Comparison of ENCODE assay signal across 9 mouse cellular contexts in the genomic region with DNA sequence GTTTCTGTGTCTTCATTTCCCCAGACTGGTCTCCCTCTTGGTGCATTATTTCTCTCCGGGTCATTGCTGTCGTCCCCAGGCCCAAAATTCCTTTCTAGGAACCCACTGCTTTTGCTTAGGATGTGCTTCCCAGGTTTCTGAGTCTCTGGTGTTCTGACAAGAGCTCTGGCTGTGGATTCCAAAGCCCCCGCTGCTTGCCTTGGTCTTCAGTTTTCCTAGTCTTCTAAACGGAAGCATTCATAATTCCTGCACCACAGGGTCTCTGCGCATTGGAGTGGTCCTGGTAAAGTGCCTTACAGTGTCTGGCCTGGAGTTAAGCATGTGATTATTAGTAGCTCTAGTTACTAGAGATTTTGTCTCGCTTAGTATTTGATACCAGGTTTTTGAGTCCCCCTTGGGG. TPM values are rescaled to one million over a fixed set of nuclear protein-coding genes. Genes with fewer than 3 reads are reported as not detected.
DNase-seq lines count a peak whose midpoint lies in the region; ATAC-seq and TF ChIP-seq lines count a peak whose summit lies in the region.
"Had no signal": no experiment of that assay in that cellular context is flagged by ENCODE, and none has a peak within 500 bp of the region (broad histone marks: within the 10 kb centered on the region; RNA-seq: fewer than 3 reads in every experiment).

No protein-coding gene starts in this region.

- DNase-seq in kidney, adult 18-20 months, result no peak
- peak; percentile 71 for DNase-seq in intestine, embryonic 14.5 days (ENCODE audit: low spot score)
- DNase-seq in neural tube, embryonic 11.5 days (ENCODE audit: low spot score), result no peak
- DNase-seq in frontal cortex, postnatal 10 days (ENCODE audit: low spot score in 2 of 2), result no peak
- no peak for DNase-seq in adrenal gland, postnatal 10 days

- TF ChIP-seq CTCF in cortical plate, adult 2 months (IDR thresholded peaks at IDR 0.05; ENCODE audit: extremely low read depth, insufficient read depth, low read length), result no peak

- peak overlapping the region; percentile 99 for H3K4me3 ChIP-seq in kidney, embryonic 15.5 days (replicated peaks)
- peak overlapping the region; percentile 96 for H3K4me3 ChIP-seq in cortical plate, adult 2 months (ENCODE audit: insufficient read depth, low read length)
- peak overlapping the region; percentile 96 for H3K4me3 ChIP-seq in intestine, embryonic 14.5 days (ENCODE audit: low read depth, low read length)
- H3K4me3 ChIP-seq in neural tube, embryonic 11.5 days (ENCODE audit: low read depth, low read length), result peak overlapping the region; percentile 93

- 16% methylated on average over 6 of the region's 6 CpGs for WGBS in kidney, embryonic 15.5 days
- WGBS in intestine, embryonic 14.5 days, result 14% methylated on average over 6 of the region's 6 CpGs
- 25% methylated on average over 6 of the region's 6 CpGs for WGBS in neural tube, embryonic 11.5 days

- H3K4me1 ChIP-seq in kidney, embryonic 15.5 days, result peaks cover 24% of the 10 kb centered on the region
- H3K4me1 ChIP-seq in cortical plate, adult 2 months (ENCODE audit: control insufficient read depth, insufficient read depth, low read length), result peaks cover 3% of the 10 kb centered on the region; the same call in 1 of the 2 replicates
- peaks cover 10% of the 10 kb centered on the region for H3K4me1 ChIP-seq in intestine, embryonic 14.5 days (replicated peaks; ENCODE audit: control insufficient read depth, insufficient read depth, low read length)
- peaks cover 12% of the 10 kb centered on the region; the same call in 1 of the 2 replicates for H3K4me1 ChIP-seq in neural tube, embryonic 11.5 days (ENCODE audit: control insufficient read depth, insufficient read depth, low read length)

- H3K9ac ChIP-seq in kidney, embryonic 15.5 days, result peak overlapping the region; percentile 98
- H3K9ac ChIP-seq in intestine, embryonic 14.5 days (ENCODE audit: low read length), result peak overlapping the region; percentile 95
- H3K9ac ChIP-seq in neural tube, embryonic 11.5 days (ENCODE audit: low read length), result peak overlapping the region; percentile 84

- peak overlapping the region; percentile 76 for H3K4me2 ChIP-seq in kidney, embryonic 15.5 days
- H3K4me2 ChIP-seq in intestine, embryonic 14.5 days (ENCODE audit: low read length), result peak overlapping the region; percentile 66
- peak overlapping the region; percentile 90 for H3K4me2 ChIP-seq in neural tube, embryonic 11.5 days (ENCODE audit: low read depth)

- H3K36me3 ChIP-seq in kidney, embryonic 15.5 days, result peaks cover 69% of the 10 kb centered on the region
- H3K36me3 ChIP-seq in intestine, embryonic 14.5 days (ENCODE audit: control insufficient read depth, insufficient read depth, low read length), result peaks cover 61% of the 10 kb centered on the region
- H3K36me3 ChIP-seq in neural tube, embryonic 11.5 days (ENCODE audit: control insufficient read depth, insufficient read depth, low read length), result peaks cover 10% of the 10 kb centered on the region

- TF ChIP-seq POLR2A in cortical plate, adult 2 months (IDR thresholded peaks at IDR 0.05; ENCODE audit: extremely low read depth, insufficient read depth, low read length), result no peak

- H3K27ac ChIP-seq in kidney, embryonic 15.5 days, result peak overlapping the region; percentile 96
- peak overlapping the region; percentile 86 for H3K27ac ChIP-seq in cortical plate, adult 2 months (ENCODE audit: insufficient read depth, low read length)
- peak overlapping the region; percentile 92; the same call in 1 of the 2 replicates for H3K27ac ChIP-seq in intestine, embryonic 14.5 days (ENCODE audit: low read depth)
- H3K27ac ChIP-seq in neural tube, embryonic 11.5 days (ENCODE audit: low read depth, low read length), result no peak overlapping the region

- H3K27me3 ChIP-seq in kidney, embryonic 15.5 days, result no peaks in the 10 kb centered on the region
- no peaks in the 10 kb centered on the region for H3K27me3 ChIP-seq in intestine, embryonic 14.5 days (replicated peaks; ENCODE audit: control insufficient read depth, insufficient read depth, low read length)
- H3K27me3 ChIP-seq in neural tube, embryonic 11.5 days (ENCODE audit: control insufficient read depth, insufficient read depth, low read length), result no peaks in the 10 kb centered on the region

- no peak for ATAC-seq in kidney, embryonic 15.5 days (replicated peaks; ENCODE audit: low FRiP score)
- ATAC-seq in intestine, embryonic 14.5 days (replicated peaks; ENCODE audit: low FRiP score, low TSS enrichment, low read depth), result no peak
- no peak for ATAC-seq in neural tube, embryonic 11.5 days (ENCODE audit: insufficient read depth, low FRiP score, low TSS enrichment)
- no peak; the same call in 1 of the 2 replicates for ATAC-seq in frontal cortex, adult (ENCODE audit: low TSS enrichment)

- H3K9me3 ChIP-seq in kidney, embryonic 15.5 days (replicated peaks), result no peaks in the 10 kb centered on the region
- no peaks in the 10 kb centered on the region for H3K9me3 ChIP-seq in intestine, embryonic 14.5 days (ENCODE audit: control insufficient read depth, low read length)
- H3K9me3 ChIP-seq in neural tube, embryonic 11.5 days (ENCODE audit: control insufficient read depth, low read length), result no peaks in the 10 kb centered on the region

RNA-seq across cellular contexts. Expression of gene Epn1, which starts 0.8 kb away (rescaled TPM):
- polyA plus RNA-seq in kidney, embryonic 15.5 days (2015; fragmentation: Nextera tagmentation; extraction: Ambion mirVana), result 55.5 and 62.2 TPM in 2 replicates
- polyA plus RNA-seq in cortical plate, adult 2 months (2012; rRNA removed), result 420 and 464 TPM in 2 replicates
- polyA plus RNA-seq in intestine, embryonic 14.5 days (2014; fragmentation: Nextera tagmentation; extraction: Ambion mirVana), result 57.8 and 65.1 TPM in 2 replicates
- polyA plus RNA-seq in neural tube, embryonic 11.5 days (2014; fragmentation: Nextera tagmentation; extraction: Ambion mirVana), result 64.8 and 67.4 TPM in 2 replicates
- 100 to 1,000 TPM; 144 to 150 TPM for total RNA-seq in adrenal gland, postnatal 10 days (2021)

RNA-seq across cellular contexts. Expression of gene U2af2, which starts 18.9 kb away (rescaled TPM):
- polyA plus RNA-seq in kidney, embryonic 15.5 days (2015; fragmentation: Nextera tagmentation; extraction: Ambion mirVana), result 145 and 152 TPM in 2 replicates
- polyA plus RNA-seq in cortical plate, adult 2 months (2012; rRNA removed), result 184 TPM in 2 replicates
- 129 and 133 TPM in 2 replicates for polyA plus RNA-seq in intestine, embryonic 14.5 days (2014; fragmentation: Nextera tagmentation; extraction: Ambion mirVana)
- 167 and 186 TPM in 2 replicates for polyA plus RNA-seq in neural tube, embryonic 11.5 days (2014; fragmentation: Nextera tagmentation; extraction: Ambion mirVana)
- 100 to 1,000 TPM; 142 to 161 TPM for total RNA-seq in adrenal gland, postnatal 10 days (2021)

RNA-seq across cellular contexts. Expression of gene Zfp580, which starts 29.5 kb away (rescaled TPM):
- 36.2 and 41.0 TPM in 2 replicates for polyA plus RNA-seq in kidney, embryonic 15.5 days (2015; fragmentation: Nextera tagmentation; extraction: Ambion mirVana)
- 34.4 and 36.9 TPM in 2 replicates for polyA plus RNA-seq in cortical plate, adult 2 months (2012; rRNA removed)
- polyA plus RNA-seq in intestine, embryonic 14.5 days (2014; fragmentation: Nextera tagmentation; extraction: Ambion mirVana), result 38.3 and 40.1 TPM in 2 replicates
- polyA plus RNA-seq in neural tube, embryonic 11.5 days (2014; fragmentation: Nextera tagmentation; extraction: Ambion mirVana), result 42.3 and 48.9 TPM in 2 replicates
- 10 to 100 TPM; 11.4 to 13.1 TPM for total RNA-seq in adrenal gland, postnatal 10 days (2021)

RNA-seq across cellular contexts. Expression of gene Rfpl4, which starts 35.9 kb away (rescaled TPM):
- polyA plus RNA-seq in kidney, embryonic 15.5 days (2015; fragmentation: Nextera tagmentation; extraction: Ambion mirVana), result not detected in 2 replicates
- polyA plus RNA-seq in cortical plate, adult 2 months (2012; rRNA removed), result not detected in 2 replicates
- polyA plus RNA-seq in intestine, embryonic 14.5 days (2014; fragmentation: Nextera tagmentation; extraction: Ambion mirVana), result not detected in 2 replicates
- not detected in 2 replicates for polyA plus RNA-seq in neural tube, embryonic 11.5 days (2014; fragmentation: Nextera tagmentation; extraction: Ambion mirVana)
- total RNA-seq in adrenal gland, postnatal 10 days (2021), result not detected
- total RNA-seq: neutrophil, adult 5-6 weeks had no signal

RNA-seq across cellular contexts. Expression of gene Zfp784, which starts 42.6 kb away (rescaled TPM):
- polyA plus RNA-seq in kidney, embryonic 15.5 days (2015; fragmentation: Nextera tagmentation; extraction: Ambion mirVana), result 6.3 and 6.4 TPM in 2 replicates
- polyA plus RNA-seq in cortical plate, adult 2 months (2012; rRNA removed), result 5.7 and 6.5 TPM in 2 replicates
- polyA plus RNA-seq in intestine, embryonic 14.5 days (2014; fragmentation: Nextera tagmentation; extraction: Ambion mirVana), result 4.8 and 6.3 TPM in 2 replicates
- polyA plus RNA-seq in neural tube, embryonic 11.5 days (2014; fragmentation: Nextera tagmentation; extraction: Ambion mirVana), result 2.7 and 3.2 TPM in 2 replicates
- total RNA-seq in adrenal gland, postnatal 10 days (2021), result 1 to 10 TPM; 5.7 to 7.3 TPM
